Mouse (Mus musculus) embryonic facial prominence, embryonic 13.5 days (tissue): ENCODE data around the gene Cd109. TPM values are rescaled to one million over a fixed set of nuclear protein-coding genes. Genes with fewer than 3 reads are reported as not detected.

Source experiments
- polyA plus RNA-seq: library from polyadenylated mRNA; unstranded; fragments of >200 nt; fragmentation: Nextera tagmentation; extraction: Ambion mirVana; gene quantifications from 2 replicates; pipeline ENCODE4 v1.2.1, GENCODE M21; 2015

Cd109 gene
- polyA plus RNA-seq, 1 experiment from 2014 or later, result 14.0 TPM

Other genes starting within 250 kb of the Cd109 start
- 0.60 and 0.62 TPM in 2 replicates for gene Dppa5a, start 247.4 kb upstream of the Cd109 start, polyA plus RNA-seq
- 2.8 and 3.7 TPM in 2 replicates for gene Ooep, start 236.8 kb upstream of the Cd109 start, polyA plus RNA-seq
- gene Ddx43, start 219.8 kb upstream of the Cd109 start, polyA plus RNA-seq, result 0.24 and 0.45 TPM in 2 replicates
- gene Cgas, start 172.3 kb upstream of the Cd109 start, polyA plus RNA-seq, result 1.7 and 2.3 TPM in 2 replicates
- 22.4 and 23.9 TPM in 2 replicates for gene Mto1, start 167.3 kb upstream of the Cd109 start, polyA plus RNA-seq
- gene Gm17324, start 166.8 kb upstream of the Cd109 start, polyA plus RNA-seq, result 0.41 and 0.80 TPM in 2 replicates
- gene Eef1a1, start 126.4 kb upstream of the Cd109 start, polyA plus RNA-seq, result 5,425 and 5,472 TPM in 2 replicates
- gene Slc17a5, start 27.5 kb upstream of the Cd109 start, polyA plus RNA-seq, result 22.7 and 23.3 TPM in 2 replicates